Mouse (Mus musculus) cortical plate, adult 2 months (tissue): ENCODE data around the gene Uvrag.

Experiments
- CTCF ChIP-seq: fragments of 200-500 bp; IDR thresholded peaks from 2 replicates; pipeline ENCODE4 v1.5.1; 2011; ENCODE audit warnings: mild to moderate bottlenecking, control low read depth, low read length; ENCODE audit not compliant: insufficient read depth; ENCODE audit errors: extremely low read depth
- POLR2A ChIP-seq: fragments of 200-500 bp; IDR thresholded peaks from 2 replicates; pipeline ENCODE4 v1.6.1; 2011; ENCODE audit warnings: mild to moderate bottlenecking, low read length, control low read depth; ENCODE audit not compliant: insufficient read depth; ENCODE audit errors: extremely low read depth

GRCm38 (mm10) chr7:99061056-99061680, 79.8 kb downstream of the Uvrag start:
- no peak for TF ChIP-seq POLR2A
- TF ChIP-seq CTCF: no peak
